Mouse (Mus musculus): ENCODE data around the gene Swap70.

- TF ChIP-seq CTCF (IDR thresholded peaks at IDR 0.05): no peak
- no peak for TF ChIP-seq POLR2A (IDR thresholded peaks at IDR 0.05; ENCODE audit: insufficient read depth, low read depth, low read length)
- no peak for TF ChIP-seq EP300 (IDR thresholded peaks at IDR 0.05; ENCODE audit: insufficient read depth, low read depth, low read length)
Measured at GRCm38 (mm10) chr7:110245128-110245527, 23.6 kb downstream of the Swap70 start.

All from heart, adult 2 months (tissue).